Mouse (Mus musculus) urinary bladder, postnatal 36 days (tissue): ENCODE measurements around the gene Arfip1.

Source experiments
- DNase-seq, 2 experiments: peaks; one replicate each; pipeline ENCODE4 v3.0.0; 2022; ENCODE audit warnings: low spot score in 2 of 2, mixed read lengths in 1 of 2

The Arfip1 gene

DNA sequence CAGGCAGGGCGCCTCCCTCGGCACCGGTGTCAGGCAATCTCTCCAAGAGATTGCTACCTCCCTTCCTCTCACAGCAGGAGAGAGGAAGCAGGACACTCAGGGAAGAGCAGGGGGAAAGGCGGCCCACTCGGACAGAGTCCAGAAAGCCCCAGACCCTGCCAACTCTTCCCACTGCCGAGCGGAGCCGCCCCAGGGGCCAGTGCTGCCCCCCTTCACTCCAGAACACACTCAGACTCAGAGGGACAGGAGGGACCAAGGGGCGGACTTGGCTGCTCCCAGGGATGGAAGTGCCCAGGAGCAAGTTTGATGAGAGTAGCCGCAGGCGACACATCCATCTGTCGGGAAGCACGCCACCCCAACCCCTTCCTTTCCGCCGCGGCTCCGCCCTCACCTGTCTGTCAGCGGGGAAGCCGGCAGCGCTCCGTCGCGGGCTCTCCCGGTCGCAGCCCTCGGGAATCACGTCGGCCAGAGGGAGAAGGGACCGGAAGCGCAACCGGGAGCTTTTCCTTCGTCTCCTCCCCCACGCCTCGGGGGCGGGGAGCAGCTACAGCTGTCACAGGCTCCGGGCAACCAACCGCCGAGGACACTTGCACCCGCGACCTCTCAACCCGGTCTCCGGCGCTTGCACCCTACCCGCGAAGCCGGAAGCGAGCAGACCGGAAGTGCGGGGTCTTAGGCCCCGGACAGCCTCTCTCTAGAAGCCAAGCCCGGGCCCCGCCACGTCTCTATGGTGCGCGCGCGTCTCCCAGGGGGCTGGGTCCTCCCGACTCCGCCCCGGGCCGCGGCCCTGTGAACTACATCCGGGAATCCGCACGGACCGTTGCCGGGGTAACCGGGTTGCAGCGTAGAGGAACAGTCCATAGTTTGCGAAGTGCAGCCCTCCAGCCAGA is at the start of gene Arfip1:
Gene Arfip1, minus strand, starts transcription at position 603 of the 890 bp plus-strand sequence.
- peak; percentile 98 to 99 for DNase-seq

DNA sequence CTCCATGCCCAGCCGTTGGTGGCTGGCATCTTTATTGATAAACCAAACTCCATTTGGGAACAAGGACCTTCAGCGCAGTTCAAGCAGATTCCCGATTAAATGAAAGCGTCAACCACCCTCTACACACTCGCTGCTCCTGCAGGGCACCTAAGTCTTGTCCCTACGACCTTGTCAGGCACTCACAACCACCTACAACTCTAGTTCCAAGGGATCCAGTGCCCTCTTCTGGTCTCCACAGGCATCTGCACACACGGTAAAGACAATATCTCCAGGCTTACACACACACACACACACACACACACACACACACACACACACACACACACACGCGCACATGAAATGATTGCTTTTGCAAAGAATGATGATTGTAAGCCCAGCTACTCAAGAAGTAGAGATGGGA is 49.2 kb upstream of the Arfip1 start:
- DNase-seq = no peak

DNA sequence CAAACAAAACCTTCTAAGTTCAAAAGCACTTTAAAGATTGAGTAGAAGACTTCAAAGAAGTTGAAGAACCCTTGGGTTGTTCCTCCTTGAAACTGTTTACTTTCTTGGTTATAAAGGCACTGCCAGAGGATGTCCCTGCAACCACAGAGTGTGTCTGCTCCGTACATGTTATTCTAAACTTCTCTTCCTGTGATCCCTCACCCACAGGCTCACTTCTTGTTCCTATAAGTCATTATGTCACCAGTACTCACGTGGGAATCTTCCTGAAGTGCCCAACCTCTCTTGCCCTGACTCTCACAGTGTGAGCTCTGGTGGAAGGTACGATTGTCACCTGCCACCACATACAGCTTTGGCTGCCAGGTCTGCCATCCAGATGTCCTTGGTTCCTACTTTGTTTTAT is 39.6 kb upstream of the Arfip1 start:
- DNase-seq = no peak

DNA sequence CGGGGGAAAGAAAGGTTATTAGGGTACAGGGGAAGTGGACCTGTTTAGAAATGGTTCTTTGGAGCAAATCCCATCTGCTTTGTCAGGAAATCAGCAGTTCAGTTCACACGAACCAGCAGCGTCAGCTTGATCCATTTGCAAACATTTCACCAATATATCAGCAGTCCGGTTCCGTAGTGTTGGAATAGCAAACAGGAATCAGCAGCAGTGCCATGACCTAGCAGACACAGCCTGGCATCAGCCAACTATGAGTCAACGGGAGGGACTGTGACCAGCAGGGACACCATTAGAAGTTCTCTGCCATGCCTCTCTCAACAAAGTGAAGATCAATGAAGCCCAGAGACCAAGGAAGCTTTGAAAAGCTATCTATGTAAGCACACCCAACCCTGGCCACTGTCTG is 37.3 kb upstream of the Arfip1 start:
- no peak for DNase-seq

DNA sequence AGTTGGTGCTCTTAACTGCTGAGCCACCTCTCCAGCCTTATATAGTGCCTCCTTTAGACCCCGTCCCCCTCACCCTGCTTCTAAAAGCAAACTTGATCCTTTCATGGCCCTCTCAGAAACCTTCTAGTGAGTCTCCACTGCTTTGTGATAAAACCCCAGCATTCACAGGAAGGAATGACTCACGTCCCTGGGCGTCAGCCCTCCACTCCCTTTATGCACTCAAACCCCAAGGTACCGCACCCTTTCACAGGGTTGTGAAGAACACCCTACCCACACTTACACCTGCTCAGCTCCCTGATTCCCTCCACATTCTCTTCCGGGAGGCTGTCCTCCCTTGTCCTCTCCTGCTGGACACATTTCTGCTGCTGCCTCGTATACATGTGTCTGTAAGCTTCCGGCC is 36.6 kb upstream of the Arfip1 start:
- no peak for DNase-seq

DNA sequence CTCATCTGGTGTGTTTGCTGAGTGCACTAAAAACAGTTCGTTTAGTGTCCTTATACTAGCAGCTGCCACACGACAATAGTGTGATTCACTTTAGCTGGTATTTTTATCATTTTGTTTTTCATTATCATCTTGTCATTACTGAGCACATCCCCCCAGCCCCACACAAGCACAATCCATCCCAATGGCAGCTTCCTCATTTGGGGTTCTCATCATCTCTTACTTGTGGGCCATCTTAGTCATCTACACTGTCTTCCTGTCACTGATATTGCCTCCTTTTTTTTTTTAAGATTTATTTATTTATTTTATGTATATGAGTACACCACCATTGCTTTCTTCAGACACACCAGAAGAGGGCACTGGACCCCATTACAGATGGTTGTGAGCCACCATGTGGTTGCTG is 36.2 kb upstream of the Arfip1 start:
- DNase-seq = no peak

DNA sequence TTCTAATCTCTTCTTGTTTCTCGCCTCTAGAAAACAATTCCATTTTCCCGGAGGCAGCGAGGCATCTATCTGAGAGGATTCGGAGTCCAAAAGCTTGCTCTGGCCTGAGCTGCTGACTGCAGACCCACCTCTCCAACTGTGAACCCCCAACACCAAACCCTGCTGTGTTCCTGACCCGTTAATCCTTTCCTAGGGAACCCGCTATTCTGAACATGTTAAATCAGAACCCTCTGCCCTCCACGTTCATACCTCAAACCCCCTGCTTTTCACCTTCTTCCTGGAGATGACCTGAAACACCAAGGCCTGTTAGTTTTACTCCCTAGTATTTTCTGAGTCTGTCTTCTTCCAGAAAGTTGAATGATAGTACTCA is 33.4 kb upstream of the Arfip1 start:
- DNase-seq = no peak

DNA sequence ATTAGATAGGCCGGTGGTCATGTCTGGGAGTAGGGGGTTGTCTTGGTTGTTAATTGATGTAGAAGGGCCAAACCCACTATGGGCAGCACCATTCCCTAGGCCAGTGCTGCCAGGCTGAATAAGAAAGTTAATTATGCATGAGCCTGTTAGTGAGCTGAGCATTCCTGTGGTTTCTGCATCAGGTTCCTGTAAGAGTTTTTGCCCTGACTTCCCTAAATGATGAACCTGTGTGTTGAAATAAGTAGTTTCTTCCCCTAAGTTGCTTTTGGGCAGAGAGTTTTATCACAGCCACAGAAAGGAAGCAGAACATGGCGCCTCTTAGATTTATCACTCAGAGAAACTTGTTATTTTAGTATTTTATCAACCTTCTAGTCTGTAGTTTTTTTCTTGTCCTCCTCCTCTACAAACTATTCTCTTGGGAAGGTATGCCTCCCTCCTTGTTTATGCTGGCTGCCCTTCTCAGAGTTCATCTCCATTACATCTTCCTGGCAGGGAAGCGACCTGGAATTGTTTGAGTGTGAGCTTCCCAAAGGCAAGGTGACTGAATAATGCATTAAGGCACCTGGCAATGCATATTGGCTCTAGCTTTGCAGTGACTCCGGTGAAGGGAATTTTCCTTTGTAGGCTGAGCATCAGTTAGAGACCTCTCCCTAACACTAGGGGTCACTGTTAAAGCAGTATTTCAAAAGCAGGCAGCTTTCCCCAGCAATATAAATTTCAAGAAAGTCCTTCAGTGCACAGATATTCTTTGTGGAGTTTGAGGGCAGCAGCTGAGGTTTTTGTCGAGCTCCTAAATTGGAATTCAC is 32.8 kb upstream of the Arfip1 start:
- no peak for DNase-seq

DNA sequence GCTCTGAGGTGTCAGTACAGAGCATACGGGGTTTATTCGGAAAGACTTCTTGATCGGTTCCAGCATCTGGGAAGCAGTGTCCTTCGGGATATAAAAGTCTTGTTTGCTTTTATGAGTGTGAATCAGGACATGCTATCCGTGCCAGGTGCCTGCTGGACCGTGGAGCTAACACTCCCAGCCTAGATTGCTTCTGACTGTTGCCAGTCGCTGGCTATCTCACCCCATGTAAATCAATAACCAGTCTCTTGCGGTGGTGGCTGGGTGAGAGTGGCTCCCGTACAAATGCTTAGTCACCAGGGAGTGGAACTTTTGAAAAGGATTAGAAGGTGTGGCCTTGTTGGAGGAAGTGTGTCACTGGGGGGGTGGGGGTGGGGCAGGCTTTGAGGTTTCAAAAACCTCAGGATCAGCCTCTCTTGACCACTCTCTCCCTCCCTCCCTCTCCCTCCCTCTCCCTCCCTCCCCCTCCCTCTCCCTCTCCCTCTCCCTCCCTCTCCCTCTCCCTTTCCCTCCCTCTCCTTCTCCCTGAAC is 27.8 kb upstream of the Arfip1 start:
- no peak for DNase-seq

DNA sequence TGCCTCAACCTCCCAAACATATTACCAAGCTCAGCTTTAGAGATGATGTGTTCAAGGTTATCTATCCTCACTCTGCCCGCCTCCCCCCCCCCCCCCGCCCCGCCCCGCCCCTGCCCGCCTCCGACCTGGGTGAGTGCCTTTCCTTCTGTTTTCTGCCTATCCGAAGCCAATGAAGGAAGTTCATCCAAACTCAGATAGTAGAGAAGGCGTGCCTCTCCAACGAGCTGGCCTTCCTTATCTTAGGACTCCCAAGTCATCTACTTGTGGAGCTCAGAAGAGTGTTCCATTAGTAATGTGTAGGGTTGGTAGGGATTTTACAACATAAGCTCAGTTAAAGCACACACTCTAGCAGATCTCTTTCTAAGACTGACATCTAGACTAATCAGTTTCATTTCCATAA is 20.8 kb upstream of the Arfip1 start:
- no peak for DNase-seq

DNA sequence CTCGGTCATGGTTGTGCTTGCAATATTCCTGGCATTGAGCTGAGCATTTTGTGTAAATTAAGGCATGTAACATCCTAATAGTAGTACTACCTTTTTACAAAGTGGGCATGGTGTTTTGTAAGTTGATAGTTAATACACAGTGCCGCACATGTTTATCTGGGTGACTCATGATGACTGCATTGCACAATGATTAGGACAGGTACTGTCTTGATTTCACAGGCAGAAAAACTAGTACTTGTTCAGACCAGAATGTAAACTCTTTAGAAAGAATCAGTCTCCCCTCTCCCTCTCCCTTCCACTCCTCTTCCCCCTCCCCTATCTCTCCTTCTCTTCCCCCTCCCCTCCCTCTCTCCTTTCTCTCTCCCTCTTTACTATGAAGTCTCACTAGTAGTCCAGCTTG is 20.3 kb upstream of the Arfip1 start:
- DNase-seq = no peak

DNA sequence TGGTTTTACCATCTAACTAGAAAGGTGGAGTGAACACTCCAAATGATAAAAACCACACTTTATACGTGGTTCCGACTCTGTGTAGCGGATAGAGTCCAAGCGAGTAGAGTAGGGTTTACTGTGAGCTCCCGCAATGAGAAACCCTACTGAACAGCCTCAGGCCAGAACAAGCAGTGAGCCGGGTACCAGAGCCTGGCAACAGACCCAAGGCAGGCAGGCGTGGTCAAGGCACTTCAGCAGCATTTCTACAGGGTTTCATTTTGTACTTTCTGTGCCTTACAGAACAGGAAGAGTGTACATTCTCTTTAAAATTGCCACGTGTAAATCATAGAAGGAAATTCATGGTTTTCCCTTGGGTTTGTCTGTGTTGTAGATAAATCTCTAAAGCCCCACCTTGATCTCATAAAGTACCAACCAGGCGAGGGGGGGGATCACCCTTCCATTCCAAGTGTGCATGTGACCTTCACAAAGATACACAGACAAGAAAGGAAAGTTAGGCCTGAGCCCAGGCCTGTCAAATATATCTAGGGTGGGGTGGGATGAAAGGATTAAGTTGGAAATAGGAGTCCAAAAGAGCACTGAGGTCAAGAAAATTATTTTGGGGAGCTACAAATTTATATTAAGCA is 19.6 kb upstream of the Arfip1 start:
- DNase-seq = no peak

DNA sequence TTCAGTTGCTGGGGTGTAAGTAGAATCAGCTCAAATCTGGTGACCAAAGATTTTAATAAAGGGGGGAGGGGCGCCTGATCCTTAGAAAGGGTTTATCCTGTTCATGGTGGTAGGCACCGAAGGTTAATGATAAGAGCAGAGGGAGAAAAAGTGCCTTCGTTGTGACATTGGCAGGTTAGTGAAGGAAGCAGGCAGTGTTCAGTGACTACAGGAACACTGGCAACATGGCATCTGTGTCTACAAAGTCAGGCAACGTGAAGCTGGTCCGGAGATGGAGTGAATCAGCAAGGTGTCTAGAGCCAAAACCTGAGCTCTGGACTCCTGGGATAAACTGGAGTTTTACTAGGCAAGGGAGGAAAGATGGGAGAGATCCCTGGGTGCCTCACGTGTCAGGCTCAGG is 16.3 kb upstream of the Arfip1 start:
- no peak for DNase-seq

DNA sequence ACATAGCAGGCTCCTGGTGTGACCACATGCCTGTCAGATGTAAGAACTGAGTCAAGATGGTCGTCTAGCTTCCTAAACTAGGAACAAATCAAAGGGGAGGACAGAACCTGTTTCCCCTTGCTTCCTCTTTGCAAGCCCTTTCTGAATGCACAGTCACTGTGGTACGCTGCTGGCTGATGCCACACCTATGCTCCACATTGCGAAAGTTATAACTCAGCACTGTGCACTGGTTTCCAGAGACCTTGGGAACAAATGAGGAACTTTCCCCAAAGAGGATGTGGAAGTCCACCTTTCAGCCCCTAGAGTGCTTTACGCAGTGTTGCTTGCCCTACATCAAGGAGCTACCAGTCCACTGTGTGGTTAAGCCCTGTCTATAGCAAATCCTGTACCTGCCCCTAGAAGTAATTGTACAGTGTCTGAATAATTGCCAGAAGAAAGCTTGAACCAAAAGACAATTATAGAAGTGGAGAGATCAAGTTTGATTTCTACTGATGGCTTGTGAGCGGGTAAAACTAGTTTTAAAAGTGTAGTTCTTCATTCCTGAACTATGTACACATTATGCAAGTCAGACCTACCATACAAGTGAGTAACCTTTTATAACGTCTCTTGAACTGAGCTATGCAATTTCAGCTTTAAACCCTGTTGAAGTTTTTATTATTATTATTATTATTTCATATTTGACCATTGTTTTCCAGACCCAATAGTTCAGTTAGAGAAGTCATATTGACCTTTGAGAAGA is 15.7 kb upstream of the Arfip1 start:
- DNase-seq = peak in 1 of 2 experiments; percentile 32

DNA sequence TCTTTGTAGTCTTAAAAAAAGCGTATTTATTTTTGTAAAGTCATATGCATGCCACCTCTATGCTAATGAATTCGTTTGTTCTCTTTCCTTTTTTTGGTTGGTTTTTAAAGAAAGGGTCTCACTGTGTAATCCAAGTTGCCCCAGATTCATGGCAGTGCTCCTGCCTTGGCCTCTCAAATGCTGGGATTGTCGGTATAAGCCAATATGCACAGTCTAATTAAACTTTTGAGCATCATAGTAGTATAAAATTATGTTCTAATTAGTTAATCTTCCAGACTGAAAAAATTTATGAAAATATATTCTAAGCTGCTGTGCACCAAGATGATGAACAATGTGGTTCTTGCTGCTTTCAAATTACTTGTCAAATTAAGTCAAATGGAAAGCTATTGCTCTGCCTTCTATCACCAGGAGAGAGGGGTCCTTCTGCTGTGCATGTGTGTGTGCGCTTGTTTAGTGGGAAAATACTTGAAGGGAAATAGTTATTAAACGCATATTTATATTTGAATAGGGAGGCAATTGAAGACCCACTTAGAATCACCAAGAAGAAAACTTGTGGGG is 13.3 kb upstream of the Arfip1 start:
- DNase-seq = no peak

DNA sequence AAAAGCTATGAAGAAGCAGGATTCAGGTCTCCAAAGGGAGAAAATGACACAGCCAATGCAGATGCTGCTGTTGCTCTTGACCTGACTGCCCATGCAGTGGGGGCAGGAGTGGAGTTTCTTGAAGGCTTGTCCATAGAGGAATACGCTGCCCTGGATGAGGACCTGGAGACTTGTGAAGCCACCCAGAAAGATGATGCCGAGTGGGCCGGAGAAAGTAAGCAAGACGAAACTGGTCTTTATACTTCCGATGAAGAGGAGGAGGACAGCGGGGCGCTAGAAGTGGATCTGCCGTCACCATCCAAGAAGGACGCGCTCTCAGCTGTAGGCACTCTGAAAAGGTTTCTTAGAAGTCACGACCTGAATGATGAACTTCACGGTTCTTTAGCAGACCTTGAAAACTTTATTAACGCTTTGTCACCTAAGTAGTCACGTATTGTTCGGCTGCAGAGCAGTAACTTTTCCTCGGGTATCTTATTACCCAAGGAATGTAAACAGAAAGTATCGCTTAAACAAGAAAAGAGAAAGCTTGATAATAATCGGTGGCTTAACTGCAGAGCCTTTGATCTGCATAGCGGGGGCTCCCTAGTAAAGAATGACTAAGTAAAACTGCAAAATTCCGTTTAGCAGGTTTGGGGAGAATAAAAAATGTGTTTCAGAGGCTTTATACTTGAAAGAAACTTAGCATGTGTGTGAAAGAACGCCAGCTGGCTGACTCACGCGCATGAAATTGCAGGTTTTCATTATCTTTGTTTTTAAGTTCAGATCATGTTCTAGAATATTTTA is 12.7 kb upstream of the Arfip1 start:
- DNase-seq = no peak

DNA sequence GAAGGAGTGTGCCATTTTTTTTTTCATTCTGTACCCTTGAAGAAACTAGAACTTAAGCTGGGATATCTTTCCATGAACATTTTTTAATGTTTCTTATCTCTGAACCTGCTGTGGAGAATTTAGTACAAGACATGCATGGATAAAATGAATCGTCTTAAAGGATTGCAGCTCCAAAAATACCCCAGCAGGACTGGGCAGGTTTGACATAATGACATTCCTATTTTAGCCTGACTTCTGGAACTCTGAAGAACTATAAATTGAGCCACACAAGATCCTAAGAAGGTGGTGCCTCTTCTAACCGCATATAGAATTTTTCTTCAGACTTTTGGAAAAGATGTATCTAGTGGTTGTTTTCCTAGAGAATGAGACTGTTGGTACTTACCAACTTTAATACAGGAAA is 10.8 kb upstream of the Arfip1 start, which contains the start of gene Tigd4:
Gene Tigd4, plus strand, starts transcription at position 301 of the 400 bp plus-strand sequence.
- DNase-seq = no peak

DNA sequence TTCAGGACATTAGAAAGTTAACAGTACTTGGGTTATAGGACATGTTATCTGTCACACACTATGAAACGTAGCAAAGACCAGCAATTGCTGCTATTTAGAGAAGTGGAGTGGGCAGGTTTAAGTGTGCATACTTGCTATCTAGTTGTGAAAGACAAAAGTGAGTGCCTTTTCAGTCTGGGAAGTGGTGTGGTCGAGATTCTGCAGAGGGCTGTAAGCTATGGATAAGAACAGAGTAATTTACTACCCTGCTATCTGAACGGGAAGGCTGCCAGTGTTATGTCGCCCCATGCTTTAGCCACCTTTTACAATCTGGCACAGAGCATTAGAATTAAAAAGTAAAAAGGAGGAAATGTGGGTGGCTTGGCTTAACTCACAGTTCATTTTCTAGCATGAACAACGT is 4.3 kb upstream of the Arfip1 start:
- no peak for DNase-seq

DNA sequence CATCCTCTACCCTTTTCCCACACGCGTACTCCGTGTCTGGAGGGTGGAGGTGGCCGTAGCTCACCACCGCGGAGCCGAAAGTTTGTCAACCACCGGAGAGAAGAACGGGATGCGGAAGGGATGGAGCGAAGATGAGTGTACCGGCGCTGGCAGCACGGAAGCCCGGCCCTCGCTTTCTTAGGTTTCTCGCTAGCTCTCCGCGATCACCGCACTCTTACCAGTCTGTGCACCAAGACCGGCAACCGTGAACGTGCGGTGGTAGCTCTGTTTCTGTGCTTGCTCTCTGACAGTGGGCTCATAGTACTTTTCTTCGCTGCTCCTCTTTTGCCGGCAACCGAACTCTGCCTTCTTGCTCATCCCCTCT is 470 bp upstream of the Arfip1 start:
- no peak for DNase-seq

DNA sequence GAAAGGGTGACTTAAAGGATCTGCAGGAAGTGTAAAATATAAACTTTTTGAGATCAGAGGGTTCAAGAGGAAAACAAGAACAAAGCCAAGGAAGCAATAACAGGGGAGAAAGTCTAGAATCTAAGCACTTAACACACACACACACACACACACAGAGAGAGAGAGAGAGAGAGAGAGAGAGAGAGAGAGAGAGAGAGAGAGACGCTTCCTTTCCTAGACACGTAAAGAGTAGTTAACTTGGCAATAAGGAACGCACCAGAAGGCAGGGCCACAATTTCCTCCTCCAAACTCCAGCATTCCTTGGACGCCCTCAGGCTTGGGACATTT is 766 bp downstream of the Arfip1 start:
- no peak for DNase-seq

DNA sequence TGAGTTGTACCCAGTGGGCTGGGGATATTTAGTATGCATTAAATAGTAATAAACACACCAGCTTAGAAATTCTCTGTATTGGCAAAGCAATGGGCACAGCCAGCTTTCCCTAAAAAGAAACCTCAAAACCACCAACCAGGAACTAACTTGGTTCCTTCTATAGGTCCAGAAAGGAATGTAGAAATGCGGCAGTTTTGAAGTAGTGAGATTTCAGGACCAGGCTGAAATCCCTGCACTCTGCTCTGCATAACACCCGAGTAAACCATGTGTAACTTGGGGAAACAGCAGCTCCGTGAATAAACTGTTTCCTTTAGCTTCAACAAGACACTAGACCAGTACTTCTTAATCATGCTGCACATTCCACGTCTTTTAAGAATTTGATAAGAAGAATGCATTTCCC is 1.7 kb downstream of the Arfip1 start:
- no peak for DNase-seq
